Comparison of ENCODE assay signal across 19 mouse cellular contexts in genomic region chr8:44961492-44961891, GRCm38 (mm10). TPM values are rescaled to one million over a fixed set of nuclear protein-coding genes. Genes with fewer than 3 reads are reported as not detected.
A peak's percentile ranks its signal among the peaks of the same experiment; 100 is the strongest.
DNase-seq lines count a peak whose midpoint lies in the region; ATAC-seq and TF ChIP-seq lines count a peak whose summit lies in the region.
"Had no signal": no experiment of that assay in that cellular context is flagged by ENCODE, and none has a peak within 500 bp of the region (broad histone marks: within the 10 kb centered on the region; RNA-seq: fewer than 3 reads in every experiment).

No protein-coding gene starts in this region.

- WGBS in heart, embryonic 10.5 days = 73% methylated on average over 6 of the region's 6 CpGs
- 63% methylated on average over 6 of the region's 6 CpGs for WGBS in heart, adult 2 months
- 42% methylated on average over 6 of the region's 6 CpGs for WGBS in stomach, postnatal 0 days

- no peaks in the 10 kb centered on the region for H3K9me3 ChIP-seq in heart, embryonic 10.5 days
- H3K9me3 ChIP-seq in stomach, postnatal 0 days (ENCODE audit: control insufficient read depth, low read length) = no peaks in the 10 kb centered on the region
- H3K9me3 ChIP-seq: embryonic facial prominence, embryonic 15.5 days; hindbrain, embryonic 13.5 days; limb, embryonic 12.5 days; liver, embryonic 13.5 days; neural tube, embryonic 12.5 days had no signal

- no peak overlapping the region for H3K4me2 ChIP-seq in stomach, postnatal 0 days (replicated peaks; ENCODE audit: low read depth)
- H3K4me2 ChIP-seq: embryonic facial prominence, embryonic 15.5 days; hindbrain, embryonic 13.5 days; limb, embryonic 12.5 days; liver, embryonic 13.5 days; midbrain, embryonic 11.5 days; neural tube, embryonic 12.5 days had no signal

- TF ChIP-seq POLR2A in heart, adult 2 months (IDR thresholded peaks at IDR 0.05; ENCODE audit: insufficient read depth, low read depth, low read length) = no peak

- no peaks in the 10 kb centered on the region for H3K27me3 ChIP-seq in heart, embryonic 10.5 days (ENCODE audit: insufficient read depth, poor library complexity, severe bottlenecking)
- H3K27me3 ChIP-seq in heart, adult 2 months (ENCODE audit: control insufficient read depth, insufficient read depth, low read length) = no peaks in the 10 kb centered on the region
- H3K27me3 ChIP-seq in stomach, postnatal 0 days (ENCODE audit: control insufficient read depth, insufficient read depth, low read length) = no peaks in the 10 kb centered on the region
- H3K27me3 ChIP-seq: embryonic facial prominence, embryonic 15.5 days; hindbrain, embryonic 13.5 days; limb, embryonic 12.5 days; liver, embryonic 13.5 days; neural tube, embryonic 12.5 days had no signal

- H3K27ac ChIP-seq in heart, embryonic 10.5 days = peak overlapping the region; percentile 75; the same call in 1 of the 2 replicates
- no peak overlapping the region for H3K27ac ChIP-seq in heart, adult 2 months
- no peak overlapping the region for H3K27ac ChIP-seq in stomach, postnatal 0 days (replicated peaks)
- H3K27ac ChIP-seq: embryonic facial prominence, embryonic 15.5 days; hindbrain, embryonic 13.5 days; limb, embryonic 12.5 days; liver, embryonic 13.5 days; neural tube, embryonic 12.5 days had no signal

- H3K9ac ChIP-seq in heart, adult 2 months (ENCODE audit: low read depth, low read length) = no peak overlapping the region
- no peak overlapping the region for H3K9ac ChIP-seq in stomach, postnatal 0 days (ENCODE audit: low read length)
- H3K9ac ChIP-seq: embryonic facial prominence, embryonic 15.5 days; hindbrain, embryonic 13.5 days; limb, embryonic 12.5 days; liver, embryonic 13.5 days; neural tube, embryonic 12.5 days had no signal

- intact Hi-C loops in heart, adult 2 months (cut with DNase I) = loop anchor here (2.0 kb wide), 1 partner anchor 23 kb away; no protein-coding TSS in a partner anchor
- intact Hi-C loops in heart, postnatal 10 days (cut with DNase I) = no loop called here

- peaks cover 51% of the 10 kb centered on the region for H3K4me1 ChIP-seq in heart, embryonic 10.5 days
- H3K4me1 ChIP-seq in heart, adult 2 months (ENCODE audit: control insufficient read depth, insufficient read depth, low read length) = peaks cover 3% of the 10 kb centered on the region
- H3K4me1 ChIP-seq in stomach, postnatal 0 days (replicated peaks; ENCODE audit: control insufficient read depth, insufficient read depth) = no peaks in the 10 kb centered on the region

- ATAC-seq in stomach, postnatal 0 days (ENCODE audit: low FRiP score, low TSS enrichment) = no peak

- no peak overlapping the region for H3K4me3 ChIP-seq in heart, embryonic 10.5 days
- no peak overlapping the region for H3K4me3 ChIP-seq in heart, adult 2 months
- no peak overlapping the region for H3K4me3 ChIP-seq in stomach, postnatal 0 days (ENCODE audit: low read depth, low read length)
- H3K4me3 ChIP-seq: embryonic facial prominence, embryonic 15.5 days; hindbrain, embryonic 13.5 days; limb, embryonic 12.5 days; liver, embryonic 13.5 days; neural tube, embryonic 12.5 days had no signal

- peaks cover 29% of the 10 kb centered on the region for H3K36me3 ChIP-seq in heart, embryonic 10.5 days
- no peaks in the 10 kb centered on the region for H3K36me3 ChIP-seq in heart, adult 2 months (ENCODE audit: control insufficient read depth, insufficient read depth, low read length)
- H3K36me3 ChIP-seq in stomach, postnatal 0 days (ENCODE audit: control insufficient read depth, insufficient read depth, low read length) = no peaks in the 10 kb centered on the region; the same call in 1 of the 2 replicates
- H3K36me3 ChIP-seq: hindbrain, embryonic 13.5 days; liver, embryonic 13.5 days had no signal

- no peaks in the 10 kb centered on the region; the same call in 1 of the 2 replicates for H3K79me2 ChIP-seq in heart, adult 2 months (replicated peaks; ENCODE audit: control insufficient read depth, insufficient read depth, low read length)

- no peak for DNase-seq in heart, embryonic 10.5 days (ENCODE audit: low spot score)
- DNase-seq in heart, adult 2 months = no peak
- peak; percentile 45 to 49 for DNase-seq in heart, postnatal 10 days
- DNase-seq in heart, adult 9 months (ENCODE audit: low spot score in 2 of 2) = no peak
- DNase-seq in urinary bladder, postnatal 14 days (ENCODE audit: low spot score) = peak; percentile 71
- DNase-seq in urinary bladder, postnatal 4 days (ENCODE audit: low spot score in 2 of 2) = no peak
- DNase-seq in stomach, postnatal 0 days (ENCODE audit: low spot score) = peak; percentile 40
- no peak for DNase-seq in kidney, postnatal 25 days
- DNase-seq: cerebellum, adult 11 months; kidney, adult 9 months; kidney, postnatal 36 days; layer of hippocampus, adult 9-11 months; liver, embryonic 13.5 days; thymus, postnatal 25 days had no signal

- TF ChIP-seq CTCF in heart, adult 2 months (IDR thresholded peaks at IDR 0.05) = no peak
- no peak for TF ChIP-seq CTCF in stomach, postnatal 0 days (IDR thresholded peaks at IDR 0.05; ENCODE audit: low read depth)

- TF ChIP-seq EP300 in heart, adult 2 months (IDR thresholded peaks at IDR 0.05; ENCODE audit: insufficient read depth, low read depth, low read length) = no peak
- TF ChIP-seq EP300 in stomach, postnatal 0 days (optimal IDR thresholded peaks at IDR 0.05) = no peak

RNA-seq across cellular contexts. Expression of gene Fat1, which starts 26.2 kb away (rescaled TPM):
- 16.2 and 18.0 TPM in 2 replicates for polyA plus RNA-seq in heart, embryonic 10.5 days (2016; fragmentation: Nextera tagmentation; extraction: Ambion mirVana)
- 10 to 100 TPM; 16.6 to 18.7 TPM for total RNA-seq in heart, adult 2 months (2021)
- 9.8 and 14.0 TPM in 2 replicates for polyA plus RNA-seq in heart, adult 2 months (2012; rRNA removed)
- total RNA-seq in heart, postnatal 10 days (2021) = 10 to 100 TPM; 35.8 to 44.0 TPM
- 8.6 and 9.4 TPM in 2 replicates for polyA plus RNA-seq in stomach, postnatal 0 days (2015; fragmentation: Nextera tagmentation; extraction: Ambion mirVana)

Comparison
In these comparisons a context has a peak if more than half of its experiments do, and no peak if none do; other contexts are left out.
1. DNase-seq: peak in heart, postnatal 10 days (2 of 2), urinary bladder, postnatal 14 days (single experiment) and stomach, postnatal 0 days (single experiment); none in heart, embryonic 10.5 days (single experiment), heart, adult 2 months (0 of 2), heart, adult 9 months (0 of 2), urinary bladder, postnatal 4 days (0 of 2) and kidney, postnatal 25 days (0 of 2).